In the genomic region with DNA sequence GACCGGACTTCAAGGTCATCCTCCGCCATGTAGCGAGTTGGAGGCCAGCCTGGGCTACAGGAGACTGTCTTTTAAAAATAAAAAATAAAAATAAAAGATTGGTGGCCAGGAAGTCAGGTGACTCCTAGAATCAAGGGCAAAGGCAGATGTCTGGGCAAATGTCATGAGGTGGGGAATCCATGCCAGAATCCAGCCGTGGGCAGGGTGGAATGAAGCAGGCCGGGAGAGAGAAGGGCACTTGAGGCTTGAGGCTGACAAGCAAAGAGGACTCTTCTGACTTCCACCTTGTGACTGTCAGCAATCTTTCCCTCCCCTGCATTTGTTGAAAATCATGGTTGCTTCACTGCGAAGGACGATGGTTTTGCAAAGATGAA, we compare ENCODE assay signal across 8 mouse cellular contexts. TPM values are rescaled to one million over a fixed set of nuclear protein-coding genes. Genes with fewer than 3 reads are reported as not detected.
A peak's percentile ranks its signal among the peaks of the same experiment; 100 is the strongest.
DNase-seq lines count a peak whose midpoint lies in the region; ATAC-seq and TF ChIP-seq lines count a peak whose summit lies in the region.

No protein-coding gene starts in this region.

- peaks cover 10% of the 10 kb centered on the region; the same call in 1 of the 2 replicates for H3K36me3 ChIP-seq in embryonic facial prominence, embryonic 12.5 days
- H3K36me3 ChIP-seq in hindbrain, embryonic 15.5 days, result 0 out of 2 replicates have a peak, but pooled peaks cover under 1% of the 10 kb centered on the region
- no peaks in the 10 kb centered on the region for H3K36me3 ChIP-seq in midbrain, postnatal 0 days (ENCODE audit: insufficient read depth, low read length)

- H3K9me3 ChIP-seq in embryonic facial prominence, embryonic 12.5 days, result no peaks in the 10 kb centered on the region
- H3K9me3 ChIP-seq in hindbrain, embryonic 15.5 days, result no peaks in the 10 kb centered on the region
- H3K9me3 ChIP-seq in midbrain, postnatal 0 days (ENCODE audit: low read length), result no peaks in the 10 kb centered on the region

- peak overlapping the region; percentile 85 for H3K4me2 ChIP-seq in embryonic facial prominence, embryonic 12.5 days (replicated peaks)
- peak overlapping the region; percentile 93 for H3K4me2 ChIP-seq in hindbrain, embryonic 15.5 days
- peak overlapping the region; percentile 86 for H3K4me2 ChIP-seq in midbrain, postnatal 0 days (ENCODE audit: low read depth, low read length, poor library complexity, severe bottlenecking)

- H3K27ac ChIP-seq in layer of hippocampus, adult 2 months, result peak overlapping the region; percentile 95
- 0 out of 2 replicates have a peak overlapping the region, but pooled peaks have one; percentile 64 for H3K27ac ChIP-seq in embryonic facial prominence, embryonic 12.5 days
- peak overlapping the region; percentile 89 for H3K27ac ChIP-seq in hindbrain, embryonic 15.5 days (replicated peaks)
- H3K27ac ChIP-seq in midbrain, postnatal 0 days (ENCODE audit: low read depth, low read length), result peak overlapping the region; percentile 86

- H3K4me3 ChIP-seq in layer of hippocampus, adult 2 months, result peak overlapping the region; percentile 92
- peak overlapping the region; percentile 57 for H3K4me3 ChIP-seq in embryonic facial prominence, embryonic 12.5 days
- H3K4me3 ChIP-seq in hindbrain, embryonic 15.5 days, result peak overlapping the region; percentile 75
- H3K4me3 ChIP-seq in midbrain, postnatal 0 days (ENCODE audit: low read depth, low read length), result peak overlapping the region; percentile 70

- WGBS in embryonic facial prominence, embryonic 12.5 days, result 88% methylated on average over 7 of the region's 7 CpGs
- 86% methylated on average over 7 of the region's 7 CpGs for WGBS in hindbrain, embryonic 15.5 days
- WGBS in midbrain, postnatal 0 days, result 88% methylated on average over 7 of the region's 7 CpGs

- ATAC-seq in embryonic facial prominence, embryonic 12.5 days (ENCODE audit: insufficient number of reproducible peaks, insufficient read depth, low FRiP score, low TSS enrichment), result no peak
- no peak for ATAC-seq in hindbrain, embryonic 15.5 days (ENCODE audit: low FRiP score, low read depth)
- ATAC-seq in midbrain, postnatal 0 days (ENCODE audit: low FRiP score), result 0 out of 2 replicates have a peak, but pooled peaks have one; percentile 20
- no peak for ATAC-seq in activated CD4-positive, CD25-positive, alpha-beta regulatory T cell, adult 4 months
- ATAC-seq in megakaryocyte progenitor cell, adult 5-6 weeks (replicated peaks; ENCODE audit: poor library complexity), result no peak

- TF ChIP-seq CTCF in layer of hippocampus, adult 2 months (conservative IDR thresholded peaks at IDR 0.05), result no peak
- no peak for TF ChIP-seq CTCF in midbrain, postnatal 0 days (IDR thresholded peaks at IDR 0.05)

- DNase-seq in layer of hippocampus, adult 2 months (ENCODE audit: low spot score in 2 of 2), result no peak
- no peak for DNase-seq in layer of hippocampus, postnatal 36 days
- no peak for DNase-seq in midbrain, postnatal 0 days (ENCODE audit: low spot score)
- no peak for DNase-seq in right cerebral cortex, postnatal 25 days

- peaks cover 8% of the 10 kb centered on the region; the same call in 1 of the 2 replicates for H3K4me1 ChIP-seq in embryonic facial prominence, embryonic 12.5 days
- H3K4me1 ChIP-seq in hindbrain, embryonic 15.5 days (replicated peaks), result peaks cover 17% of the 10 kb centered on the region
- peaks cover 3% of the 10 kb centered on the region; the same call in 1 of the 2 replicates for H3K4me1 ChIP-seq in midbrain, postnatal 0 days (ENCODE audit: insufficient read depth, low read length)

- H3K27me3 ChIP-seq in embryonic facial prominence, embryonic 12.5 days, result no peaks in the 10 kb centered on the region
- no peaks in the 10 kb centered on the region for H3K27me3 ChIP-seq in hindbrain, embryonic 15.5 days
- H3K27me3 ChIP-seq in midbrain, postnatal 0 days (ENCODE audit: insufficient read depth, low read length), result no peaks in the 10 kb centered on the region

- peak overlapping the region; percentile 75 for H3K9ac ChIP-seq in embryonic facial prominence, embryonic 12.5 days
- H3K9ac ChIP-seq in hindbrain, embryonic 15.5 days, result peak overlapping the region; percentile 92
- H3K9ac ChIP-seq in midbrain, postnatal 0 days (replicated peaks; ENCODE audit: low read length, poor library complexity, severe bottlenecking), result peak overlapping the region; percentile 95

RNA-seq across cellular contexts. Expression of gene Eid2b, which starts 0.7 kb away (rescaled TPM):
- total RNA-seq in layer of hippocampus, adult 2 months (2021), result 10 to 100 TPM; 34.3 to 37.5 TPM
- 10 to 100 TPM; 36.5 to 36.8 TPM for total RNA-seq in layer of hippocampus, postnatal 36 days (2021)
- polyA plus RNA-seq in embryonic facial prominence, embryonic 12.5 days (2016; fragmentation: Nextera tagmentation; extraction: Ambion mirVana), result 19.2 and 19.5 TPM in 2 replicates
- polyA plus RNA-seq in hindbrain, embryonic 15.5 days (2015; fragmentation: Nextera tagmentation; extraction: Ambion mirVana), result 38.4 and 38.7 TPM in 2 replicates
- 44.0 and 64.2 TPM in 2 replicates for total RNA-seq in midbrain, postnatal 0 days (2014; rRNA removed)
- 50.9 and 52.8 TPM in 2 replicates for polyA plus RNA-seq in midbrain, postnatal 0 days (2015; fragmentation: Nextera tagmentation; extraction: Ambion mirVana)
- polyA plus RNA-seq in activated CD4-positive, CD25-positive, alpha-beta regulatory T cell, adult 4 months (2017; shearing (Covaris generic)), result 1 to 10 TPM; 1.0 to 1.1 TPM
- 3.6 and 4.5 TPM in 2 replicates for total RNA-seq in megakaryocyte progenitor cell, adult 5-6 weeks (2015)
- total RNA-seq in megakaryocyte progenitor cell, adult 5-6 weeks (2017), result 1.6 and 2.7 TPM in 2 replicates

RNA-seq across cellular contexts. Expression of gene Eid2, which starts 10.6 kb away (rescaled TPM):
- total RNA-seq in layer of hippocampus, adult 2 months (2021), result 10 to 100 TPM; 58.3 to 59.0 TPM
- 10 to 100 TPM; 52.9 to 60.9 TPM for total RNA-seq in layer of hippocampus, postnatal 36 days (2021)
- polyA plus RNA-seq in embryonic facial prominence, embryonic 12.5 days (2016; fragmentation: Nextera tagmentation; extraction: Ambion mirVana), result 10.3 and 18.2 TPM in 2 replicates
- polyA plus RNA-seq in hindbrain, embryonic 15.5 days (2015; fragmentation: Nextera tagmentation; extraction: Ambion mirVana), result 19.9 and 23.7 TPM in 2 replicates
- 78.8 and 81.3 TPM in 2 replicates for total RNA-seq in midbrain, postnatal 0 days (2014; rRNA removed)
- 21.2 and 29.0 TPM in 2 replicates for polyA plus RNA-seq in midbrain, postnatal 0 days (2015; fragmentation: Nextera tagmentation; extraction: Ambion mirVana)
- polyA plus RNA-seq in activated CD4-positive, CD25-positive, alpha-beta regulatory T cell, adult 4 months (2017; shearing (Covaris generic)), result under 1 TPM; 0.36 to 0.48 TPM
- 1.9 and 2.9 TPM in 2 replicates for total RNA-seq in megakaryocyte progenitor cell, adult 5-6 weeks (2015)
- total RNA-seq in megakaryocyte progenitor cell, adult 5-6 weeks (2017), result 3.5 TPM in 2 replicates

RNA-seq across cellular contexts. Expression of gene Selenov, which starts 12.7 kb away (rescaled TPM):
- total RNA-seq in layer of hippocampus, adult 2 months (2021), result under 1 TPM; 0.38 to 0.79 TPM
- total RNA-seq in layer of hippocampus, postnatal 36 days (2021), result 1 to 10 TPM in 1 of 2 experiments, under 1 TPM in 1; 0.27 to 1.8 TPM
- polyA plus RNA-seq in embryonic facial prominence, embryonic 12.5 days (2016; fragmentation: Nextera tagmentation; extraction: Ambion mirVana), result not detected in 2 replicates
- polyA plus RNA-seq in hindbrain, embryonic 15.5 days (2015; fragmentation: Nextera tagmentation; extraction: Ambion mirVana), result 0.62 and 1.4 TPM in 2 replicates
- total RNA-seq in midbrain, postnatal 0 days (2014; rRNA removed), result 0.61 and 1.3 TPM in 2 replicates
- 3.5 and 6.3 TPM in 2 replicates for polyA plus RNA-seq in midbrain, postnatal 0 days (2015; fragmentation: Nextera tagmentation; extraction: Ambion mirVana)
- polyA plus RNA-seq in activated CD4-positive, CD25-positive, alpha-beta regulatory T cell, adult 4 months (2017; shearing (Covaris generic)), result not detected
- not detected in 2 replicates for total RNA-seq in megakaryocyte progenitor cell, adult 5-6 weeks (2015)
- not detected in 2 replicates for total RNA-seq in megakaryocyte progenitor cell, adult 5-6 weeks (2017)

RNA-seq across cellular contexts. Expression of gene Dll3, which starts 23.8 kb away (rescaled TPM):
- 1 to 10 TPM; 1.8 to 1.9 TPM for total RNA-seq in layer of hippocampus, adult 2 months (2021)
- 1 to 10 TPM; 2.1 to 2.8 TPM for total RNA-seq in layer of hippocampus, postnatal 36 days (2021)
- polyA plus RNA-seq in embryonic facial prominence, embryonic 12.5 days (2016; fragmentation: Nextera tagmentation; extraction: Ambion mirVana), result 3.5 and 3.7 TPM in 2 replicates
- 18.4 and 26.9 TPM in 2 replicates for polyA plus RNA-seq in hindbrain, embryonic 15.5 days (2015; fragmentation: Nextera tagmentation; extraction: Ambion mirVana)
- total RNA-seq in midbrain, postnatal 0 days (2014; rRNA removed), result 8.6 and 17.3 TPM in 2 replicates
- 17.6 and 18.1 TPM in 2 replicates for polyA plus RNA-seq in midbrain, postnatal 0 days (2015; fragmentation: Nextera tagmentation; extraction: Ambion mirVana)
- under 1 TPM in 1 of 2 experiments, not detected in 1; 0.17 TPM for polyA plus RNA-seq in activated CD4-positive, CD25-positive, alpha-beta regulatory T cell, adult 4 months (2017; shearing (Covaris generic))
- not detected in 2 replicates for total RNA-seq in megakaryocyte progenitor cell, adult 5-6 weeks (2015)
- total RNA-seq in megakaryocyte progenitor cell, adult 5-6 weeks (2017), result 0.25 and 0.34 TPM in 2 replicates

RNA-seq across cellular contexts. Expression of gene Timm50, which starts 33.6 kb away (rescaled TPM):
- 10 to 100 TPM; 37.8 to 38.5 TPM for total RNA-seq in layer of hippocampus, adult 2 months (2021)
- total RNA-seq in layer of hippocampus, postnatal 36 days (2021), result 10 to 100 TPM; 41.1 to 42.1 TPM
- 162 and 170 TPM in 2 replicates for polyA plus RNA-seq in embryonic facial prominence, embryonic 12.5 days (2016; fragmentation: Nextera tagmentation; extraction: Ambion mirVana)
- 129 and 131 TPM in 2 replicates for polyA plus RNA-seq in hindbrain, embryonic 15.5 days (2015; fragmentation: Nextera tagmentation; extraction: Ambion mirVana)
- total RNA-seq in midbrain, postnatal 0 days (2014; rRNA removed), result 59.2 and 76.3 TPM in 2 replicates
- 112 and 120 TPM in 2 replicates for polyA plus RNA-seq in midbrain, postnatal 0 days (2015; fragmentation: Nextera tagmentation; extraction: Ambion mirVana)
- 10 to 100 TPM; 31.2 to 41.1 TPM for polyA plus RNA-seq in activated CD4-positive, CD25-positive, alpha-beta regulatory T cell, adult 4 months (2017; shearing (Covaris generic))
- total RNA-seq in megakaryocyte progenitor cell, adult 5-6 weeks (2015), result 41.2 and 45.2 TPM in 2 replicates
- total RNA-seq in megakaryocyte progenitor cell, adult 5-6 weeks (2017), result 37.6 and 51.9 TPM in 2 replicates

Comparison
In these comparisons a context has a peak if more than half of its experiments do, and no peak if none do; other contexts are left out.
1. RNA of gene Eid2, which starts 10.6 kb away (total RNA-seq): 78.8 to 81.3 TPM in midbrain, postnatal 0 days, 52.9 to 60.9 TPM in layer of hippocampus, postnatal 36 days and 58.3 to 59.0 TPM in layer of hippocampus, adult 2 months; 1.9 to 3.5 TPM in megakaryocyte progenitor cell, adult 5-6 weeks; every median in the first group is over 10 times any median in the second.
2. Peak in every context shown above with its lines, with median percentiles within 50 percentile points of each other: H3K27ac ChIP-seq, H3K4me3 ChIP-seq, H3K4me2 ChIP-seq and H3K9ac ChIP-seq.